8 mouse cellular contexts compared by ENCODE assay signal in the genomic region with DNA sequence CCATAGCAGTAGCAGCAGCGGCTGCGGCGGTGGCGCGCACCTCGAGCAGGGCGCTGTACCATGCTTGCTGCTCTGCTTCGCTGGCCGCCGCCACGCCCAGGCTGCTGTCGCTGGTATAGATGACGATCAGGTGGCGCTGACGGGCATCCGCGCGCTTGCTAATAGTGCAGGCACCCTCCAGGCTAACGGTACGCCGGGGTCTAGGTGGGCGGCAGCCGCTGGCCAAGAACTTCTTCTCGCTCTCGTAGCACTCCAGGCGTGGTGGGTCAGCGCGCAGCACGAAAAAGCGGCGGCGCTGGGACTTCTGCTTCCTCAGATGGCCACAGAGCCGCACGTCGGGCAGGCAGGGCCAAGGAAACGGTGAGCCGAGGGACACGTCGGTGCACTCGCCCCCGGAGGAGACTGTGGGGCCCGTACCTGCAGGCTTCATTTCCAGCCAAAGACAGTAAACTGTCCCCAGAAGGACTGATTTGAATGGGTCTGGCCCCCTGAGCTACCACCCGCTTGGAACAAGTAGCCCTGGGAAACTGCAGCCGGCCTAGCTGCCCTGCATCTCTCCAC. TPM values are rescaled to one million over a fixed set of nuclear protein-coding genes. Genes with fewer than 3 reads are reported as not detected.
DNase-seq lines count a peak whose midpoint lies in the region; ATAC-seq and TF ChIP-seq lines count a peak whose summit lies in the region.

No protein-coding gene starts in this region.

- H3K4me2 ChIP-seq in forebrain, embryonic 14.5 days (ENCODE audit: low read length) = peak overlapping the region; percentile 41
- H3K4me2 ChIP-seq in limb, embryonic 14.5 days (replicated peaks; ENCODE audit: low read depth, low read length, severe bottlenecking) = peak overlapping the region; percentile 46

- 2% methylated on average over 44 of the region's 44 CpGs for WGBS in forebrain, embryonic 14.5 days
- WGBS in limb, embryonic 14.5 days = 3% methylated on average over 44 of the region's 44 CpGs

- peak; percentile 41 for DNase-seq in adrenal gland, postnatal 14 days
- DNase-seq in adrenal gland, adult 18-20 months (ENCODE audit: low spot score in 2 of 2) = no peak
- peak; percentile 35 for DNase-seq in forebrain, embryonic 14.5 days (ENCODE audit: low spot score)
- DNase-seq in limb, embryonic 14.5 days (ENCODE audit: low spot score) = no peak
- no peak for DNase-seq in adipocyte (ENCODE audit: low spot score)
- DNase-seq in right cerebral cortex, postnatal 25 days = no peak

- H3K27me3 ChIP-seq in forebrain, embryonic 14.5 days (replicated peaks; ENCODE audit: control insufficient read depth, insufficient read depth, low read length) = peaks cover 27% of the 10 kb centered on the region
- H3K27me3 ChIP-seq in limb, embryonic 14.5 days (ENCODE audit: control insufficient read depth, insufficient read depth, low read length) = peaks cover 21% of the 10 kb centered on the region

- no peak for TF ChIP-seq POLR2A in limb, embryonic 14.5 days (IDR thresholded peaks at IDR 0.05; ENCODE audit: borderline replicate concordance, extremely low read depth, insufficient read depth, insufficient read length)

- H3K27ac ChIP-seq in forebrain, embryonic 14.5 days (ENCODE audit: low read depth, low read length) = no peak overlapping the region
- no peak overlapping the region for H3K27ac ChIP-seq in limb, embryonic 14.5 days (replicated peaks; ENCODE audit: low read depth, low read length)

- peak overlapping the region; percentile 18 for H3K4me3 ChIP-seq in forebrain, embryonic 14.5 days (ENCODE audit: low read depth, low read length)
- H3K4me3 ChIP-seq in limb, embryonic 14.5 days (replicated peaks; ENCODE audit: low read length) = peak overlapping the region; percentile 29

- no peaks in the 10 kb centered on the region; the same call in 1 of the 2 replicates for H3K4me1 ChIP-seq in forebrain, embryonic 14.5 days (ENCODE audit: control insufficient read depth, insufficient read depth, low read length)
- peaks cover 30% of the 10 kb centered on the region for H3K4me1 ChIP-seq in limb, embryonic 14.5 days (ENCODE audit: control insufficient read depth, insufficient read depth, low read length)

- ATAC-seq in CD4-positive, CD25-positive, alpha-beta regulatory T cell, adult 4 months = peak; percentile 60
- ATAC-seq in forebrain, embryonic 14.5 days = no peak
- ATAC-seq in limb, embryonic 14.5 days (ENCODE audit: low FRiP score, low read depth) = no peak
- 0 out of 2 replicates have a peak, but pooled peaks have one; percentile 12 for ATAC-seq in monocyte, adult 5-6 weeks (replicated peaks; ENCODE audit: insufficient number of reproducible peaks, low FRiP score, low TSS enrichment, poor library complexity, severe bottlenecking)

- peaks cover 23% of the 10 kb centered on the region for H3K36me3 ChIP-seq in forebrain, embryonic 14.5 days (ENCODE audit: control insufficient read depth, insufficient read depth, low read length)
- H3K36me3 ChIP-seq in limb, embryonic 14.5 days (ENCODE audit: control insufficient read depth, insufficient read depth, low read length) = peaks cover 26% of the 10 kb centered on the region

- 0 out of 2 replicates have a peak overlapping the region, but pooled peaks have one; percentile 25 for H3K9ac ChIP-seq in forebrain, embryonic 14.5 days (ENCODE audit: low read length)
- peak overlapping the region; percentile 46 for H3K9ac ChIP-seq in limb, embryonic 14.5 days (ENCODE audit: low read depth, low read length, severe bottlenecking)

- no peaks in the 10 kb centered on the region for H3K9me3 ChIP-seq in forebrain, embryonic 14.5 days (replicated peaks; ENCODE audit: control insufficient read depth, low read length)
- H3K9me3 ChIP-seq in limb, embryonic 14.5 days (ENCODE audit: control insufficient read depth, low read length) = no peaks in the 10 kb centered on the region

RNA-seq across cellular contexts. Expression of a gene that starts 0.3 kb away (rescaled TPM):
- total RNA-seq in adrenal gland, postnatal 14 days (2021) = 4.2 and 4.6 TPM in 2 replicates
- 10 to 100 TPM in 1 of 2 experiments, 1 to 10 TPM in 1; 6.7 to 27.5 TPM for total RNA-seq in adrenal gland, adult 18-20 months (2021)
- not detected for polyA plus RNA-seq in CD4-positive, CD25-positive, alpha-beta regulatory T cell, adult 4 months (2017; shearing (Covaris generic))
- polyA plus RNA-seq in forebrain, embryonic 14.5 days (2014; fragmentation: Nextera tagmentation; extraction: Ambion mirVana) = not detected in 2 replicates
- 0.30 and 0.60 TPM in 2 replicates for polyA plus RNA-seq in limb, embryonic 14.5 days (2012; rRNA removed)
- 0.15 and 0.29 TPM in 2 replicates for polyA plus RNA-seq in limb, embryonic 14.5 days (2014; fragmentation: Nextera tagmentation; extraction: Ambion mirVana)
- total RNA-seq in monocyte, adult 5-6 weeks (2017) = 0.10 TPM in 1 of 3 replicates, not detected in the others

RNA-seq across cellular contexts. Expression of a gene that starts 4.0 kb away (rescaled TPM):
- 7.4 and 12.8 TPM in 2 replicates for total RNA-seq in adrenal gland, postnatal 14 days (2021)
- 1 to 10 TPM; 4.1 to 5.4 TPM for total RNA-seq in adrenal gland, adult 18-20 months (2021)
- 10 to 100 TPM; 43.0 to 46.6 TPM for polyA plus RNA-seq in CD4-positive, CD25-positive, alpha-beta regulatory T cell, adult 4 months (2017; shearing (Covaris generic))
- polyA plus RNA-seq in forebrain, embryonic 14.5 days (2014; fragmentation: Nextera tagmentation; extraction: Ambion mirVana) = 1.5 and 4.6 TPM in 2 replicates
- polyA plus RNA-seq in limb, embryonic 14.5 days (2012; rRNA removed) = 37.1 and 41.7 TPM in 2 replicates
- 5.2 and 6.7 TPM in 2 replicates for polyA plus RNA-seq in limb, embryonic 14.5 days (2014; fragmentation: Nextera tagmentation; extraction: Ambion mirVana)
- total RNA-seq in monocyte, adult 5-6 weeks (2017) = 20.7 to 64.8 TPM (median 21.8 TPM) in 3 replicates

RNA-seq across cellular contexts. Expression of a gene that starts 16.2 kb away (rescaled TPM):
- 7.2 and 11.6 TPM in 2 replicates for total RNA-seq in adrenal gland, postnatal 14 days (2021)
- 10 to 100 TPM; 10.7 to 11.3 TPM for total RNA-seq in adrenal gland, adult 18-20 months (2021)
- 10 to 100 TPM; 11.5 to 15.5 TPM for polyA plus RNA-seq in CD4-positive, CD25-positive, alpha-beta regulatory T cell, adult 4 months (2017; shearing (Covaris generic))
- polyA plus RNA-seq in forebrain, embryonic 14.5 days (2014; fragmentation: Nextera tagmentation; extraction: Ambion mirVana) = 4.6 and 6.6 TPM in 2 replicates
- 16.7 and 16.8 TPM in 2 replicates for polyA plus RNA-seq in limb, embryonic 14.5 days (2012; rRNA removed)
- 7.4 and 10.4 TPM in 2 replicates for polyA plus RNA-seq in limb, embryonic 14.5 days (2014; fragmentation: Nextera tagmentation; extraction: Ambion mirVana)
- 12.9 to 28.7 TPM (median 25.9 TPM) in 3 replicates for total RNA-seq in monocyte, adult 5-6 weeks (2017)

RNA-seq across cellular contexts. Expression of a gene that starts 16.2 kb away (rescaled TPM):
- total RNA-seq in adrenal gland, postnatal 14 days (2021) = 30.1 and 35.9 TPM in 2 replicates
- 10 to 100 TPM; 30.3 to 32.7 TPM for total RNA-seq in adrenal gland, adult 18-20 months (2021)
- 10 to 100 TPM; 46.5 to 81.2 TPM for polyA plus RNA-seq in CD4-positive, CD25-positive, alpha-beta regulatory T cell, adult 4 months (2017; shearing (Covaris generic))
- polyA plus RNA-seq in forebrain, embryonic 14.5 days (2014; fragmentation: Nextera tagmentation; extraction: Ambion mirVana) = 12.3 and 12.4 TPM in 2 replicates
- polyA plus RNA-seq in limb, embryonic 14.5 days (2012; rRNA removed) = 25.0 and 33.5 TPM in 2 replicates
- polyA plus RNA-seq in limb, embryonic 14.5 days (2014; fragmentation: Nextera tagmentation; extraction: Ambion mirVana) = 36.7 and 37.1 TPM in 2 replicates
- total RNA-seq in monocyte, adult 5-6 weeks (2017) = 34.9 to 86.0 TPM (median 77.2 TPM) in 3 replicates

RNA-seq across cellular contexts. Expression of a gene that starts 16.4 kb away (rescaled TPM):
- 0.38 and 0.85 TPM in 2 replicates for total RNA-seq in adrenal gland, postnatal 14 days (2021)
- 1 to 10 TPM in 1 of 2 experiments, under 1 TPM in 1; 0.93 to 1.3 TPM for total RNA-seq in adrenal gland, adult 18-20 months (2021)
- under 1 TPM; 0.46 to 0.49 TPM for polyA plus RNA-seq in CD4-positive, CD25-positive, alpha-beta regulatory T cell, adult 4 months (2017; shearing (Covaris generic))
- polyA plus RNA-seq in forebrain, embryonic 14.5 days (2014; fragmentation: Nextera tagmentation; extraction: Ambion mirVana) = 0.10 TPM in 1 of 2 replicates, not detected in the other
- 0.24 and 0.28 TPM in 2 replicates for polyA plus RNA-seq in limb, embryonic 14.5 days (2012; rRNA removed)
- polyA plus RNA-seq in limb, embryonic 14.5 days (2014; fragmentation: Nextera tagmentation; extraction: Ambion mirVana) = 0.12 and 0.15 TPM in 2 replicates
- total RNA-seq in monocyte, adult 5-6 weeks (2017) = not detected in 3 replicates

Comparison
In these comparisons a context has a peak if more than half of its experiments do, and no peak if none do; other contexts are left out.
1. DNase-seq: peak in adrenal gland, postnatal 14 days (single experiment) and forebrain, embryonic 14.5 days (single experiment); none in adrenal gland, adult 18-20 months (0 of 2), limb, embryonic 14.5 days (single experiment), adipocyte (single experiment) and right cerebral cortex, postnatal 25 days (single experiment).
2. ATAC-seq: peak in CD4-positive, CD25-positive, alpha-beta regulatory T cell, adult 4 months (single experiment) and monocyte, adult 5-6 weeks (single experiment); none in forebrain, embryonic 14.5 days (single experiment) and limb, embryonic 14.5 days (single experiment).